Mouse (Mus musculus): ENCODE measurements around the gene 1700001O22Rik. TPM values are rescaled to one million over a fixed set of nuclear protein-coding genes. Genes with fewer than 3 reads are reported as not detected.

Gene 1700001O22Rik
- polyA plus RNA-seq (2012; rRNA removed) = 3.8 and 4.7 TPM in 2 replicates

DNA sequence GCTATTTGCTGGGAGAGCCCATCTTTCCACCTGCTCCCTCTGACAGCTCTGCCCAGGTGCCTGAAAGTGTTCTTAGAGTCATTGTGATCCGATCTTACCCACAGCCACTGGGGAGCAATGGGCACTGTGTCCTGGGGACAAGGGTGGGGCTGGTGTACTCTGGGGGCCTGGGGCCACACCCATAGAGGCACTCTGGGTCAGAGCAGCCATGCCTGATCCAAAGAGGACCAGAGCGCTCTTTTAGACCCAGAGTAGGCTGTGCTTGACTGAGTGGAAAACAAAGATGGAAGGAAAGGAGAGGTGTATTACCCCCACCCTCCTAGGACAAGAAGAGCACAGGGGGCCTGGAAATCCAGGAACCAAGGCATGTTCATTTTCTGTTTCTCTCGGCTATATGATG, at the start of gene 1700001O22Rik:
1700001O22Rik (minus strand) TSS at position 58 of the 400 bp plus-strand sequence.
- TF ChIP-seq POLR2A (IDR thresholded peaks at IDR 0.05; ENCODE audit: borderline replicate concordance, insufficient read depth, low read length) = no peak
- TF ChIP-seq CTCF (IDR thresholded peaks at IDR 0.05; ENCODE audit: borderline replicate concordance, insufficient read depth, low read depth, low read length) = no peak

GRCm38 (mm10) chr2:30852771-30853313, 49.4 kb upstream of the 1700001O22Rik start:
- Histone ChIP-seq H3K27ac (ENCODE audit: insufficient read depth, low read length) (no peak overlapping the region), H3K4me1 (ENCODE audit: control insufficient read depth, insufficient read depth, low read length) (no peaks in the 10 kb centered on the region), H3K4me3 (replicated peaks; ENCODE audit: insufficient read depth, low read depth, low read length) (no peak overlapping the region), H3K27me3 (ENCODE audit: control insufficient read depth, insufficient read depth, low read length) (no peaks in the 10 kb centered on the region)
- 31% methylated on average over 20 of the region's 20 CpGs for WGBS
- TF ChIP-seq POLR2A (IDR thresholded peaks at IDR 0.05; ENCODE audit: borderline replicate concordance, insufficient read depth, low read length) (no peak), CTCF (IDR thresholded peaks at IDR 0.05; ENCODE audit: borderline replicate concordance, insufficient read depth, low read depth, low read length) (no peak)
- DNase-seq = no peak

More for the DNA sequence above, at the start of gene 1700001O22Rik:
- Histone ChIP-seq H3K27ac (ENCODE audit: insufficient read depth, low read length) (no peak within 1 kb of the TSS), H3K27me3 (ENCODE audit: control insufficient read depth, insufficient read depth, low read length) (no peaks in the 10 kb centered on the region; the same call in 1 of the 2 replicates), H3K4me1 (ENCODE audit: control insufficient read depth, insufficient read depth, low read length) (peaks cover 5% of the 10 kb centered on the region; the same call in 1 of the 2 replicates), H3K4me3 (replicated peaks; ENCODE audit: insufficient read depth, low read depth, low read length) (no peak within 1 kb of the TSS)
- WGBS = 92% methylated on average over 3 of the region's 3 CpGs
- DNase-seq = no peak

DNA sequence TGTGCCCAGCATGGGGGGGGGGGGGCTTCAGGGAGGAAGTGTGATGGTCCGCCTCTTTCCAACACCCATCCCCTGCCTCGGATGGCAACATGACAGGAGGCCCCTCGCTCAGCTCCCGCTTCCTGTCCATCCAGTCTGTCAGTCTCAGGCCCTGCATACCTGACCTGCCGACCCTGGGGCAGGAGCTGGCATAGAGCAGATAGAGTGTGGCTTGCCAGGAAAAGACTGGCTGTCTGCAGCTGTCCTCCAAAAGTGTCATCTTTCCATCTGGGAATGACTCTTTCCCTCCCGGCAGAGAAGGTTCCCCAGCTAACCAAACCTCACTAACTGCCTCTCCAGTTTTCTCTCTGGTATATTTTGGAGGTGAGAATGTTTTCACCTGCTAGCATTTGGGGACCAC, 47.1 kb upstream of the 1700001O22Rik start:
- Histone ChIP-seq H3K4me3 (replicated peaks; ENCODE audit: insufficient read depth, low read depth, low read length) (no peak overlapping the region), H3K27ac (ENCODE audit: insufficient read depth, low read length) (no peak overlapping the region), H3K27me3 (ENCODE audit: control insufficient read depth, insufficient read depth, low read length) (no peaks in the 10 kb centered on the region; the same call in 1 of the 2 replicates), H3K4me1 (ENCODE audit: control insufficient read depth, insufficient read depth, low read length) (no peaks in the 10 kb centered on the region)
- WGBS = 22% methylated on average over 6 of the region's 6 CpGs
- no peak for DNase-seq
- TF ChIP-seq POLR2A (IDR thresholded peaks at IDR 0.05; ENCODE audit: borderline replicate concordance, insufficient read depth, low read length) (no peak), CTCF (IDR thresholded peaks at IDR 0.05; ENCODE audit: borderline replicate concordance, insufficient read depth, low read depth, low read length) (no peak)

- TF ChIP-seq CTCF (IDR thresholded peaks at IDR 0.05; ENCODE audit: borderline replicate concordance, insufficient read depth, low read depth, low read length) (no peak), POLR2A (IDR thresholded peaks at IDR 0.05; ENCODE audit: borderline replicate concordance, insufficient read depth, low read length) (no peak)
- Histone ChIP-seq H3K4me3 (replicated peaks; ENCODE audit: insufficient read depth, low read depth, low read length) (no peak overlapping the region), H3K27ac (ENCODE audit: insufficient read depth, low read length) (no peak overlapping the region), H3K4me1 (ENCODE audit: control insufficient read depth, insufficient read depth, low read length) (no peaks in the 10 kb centered on the region), H3K27me3 (ENCODE audit: control insufficient read depth, insufficient read depth, low read length) (peaks cover 6% of the 10 kb centered on the region; the same call in 1 of the 2 replicates)
- 55% methylated on average over 8 of the region's 8 CpGs for WGBS
- no peak for DNase-seq
Observed at GRCm38 (mm10) chr2:30848184-30848583, 44.7 kb upstream of the 1700001O22Rik start.

DNA sequence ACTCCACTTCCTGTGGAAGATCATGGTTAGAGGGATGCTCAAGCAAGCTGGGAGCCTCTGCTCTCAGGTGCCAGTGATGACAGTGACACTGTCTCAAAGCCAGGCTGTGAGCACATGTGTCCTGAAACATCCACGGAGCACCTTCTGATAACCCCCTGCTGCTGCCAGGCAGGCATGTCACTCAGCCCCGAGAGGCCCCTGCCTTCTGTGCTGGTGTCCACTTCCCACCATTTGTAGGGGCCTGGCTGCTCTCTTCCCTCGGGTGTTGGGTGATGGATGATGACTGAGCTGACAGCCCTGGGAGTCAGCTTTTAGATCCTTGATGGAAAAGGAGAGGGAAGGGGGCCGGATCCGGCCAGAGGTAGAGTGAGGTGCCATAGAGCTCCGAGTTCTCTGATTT, 43.3 kb upstream of the 1700001O22Rik start:
- TF ChIP-seq POLR2A (IDR thresholded peaks at IDR 0.05; ENCODE audit: borderline replicate concordance, insufficient read depth, low read length) (no peak), CTCF (IDR thresholded peaks at IDR 0.05; ENCODE audit: borderline replicate concordance, insufficient read depth, low read depth, low read length) (no peak)

GRCm38 (mm10) chr2:30846236-30846635, 42.8 kb upstream of the 1700001O22Rik start:
- TF ChIP-seq POLR2A (IDR thresholded peaks at IDR 0.05; ENCODE audit: borderline replicate concordance, insufficient read depth, low read length) (no peak), CTCF (IDR thresholded peaks at IDR 0.05; ENCODE audit: borderline replicate concordance, insufficient read depth, low read depth, low read length) (no peak)
- peaks cover 6% of the 10 kb centered on the region; the same call in 1 of the 2 replicates for H3K27me3 ChIP-seq (ENCODE audit: control insufficient read depth, insufficient read depth, low read length)
- no peaks in the 10 kb centered on the region for H3K4me1 ChIP-seq (ENCODE audit: control insufficient read depth, insufficient read depth, low read length)
- 86% methylated on average over 8 of the region's 8 CpGs for WGBS
- no peak for DNase-seq
- H3K27ac ChIP-seq (ENCODE audit: insufficient read depth, low read length) = no peak overlapping the region
- no peak overlapping the region for H3K4me3 ChIP-seq (replicated peaks; ENCODE audit: insufficient read depth, low read depth, low read length)

More for the DNA sequence above, 43.3 kb upstream of the 1700001O22Rik start:
- no peaks in the 10 kb centered on the region for H3K4me1 ChIP-seq (ENCODE audit: control insufficient read depth, insufficient read depth, low read length)
- 47% methylated on average over 6 of the region's 6 CpGs for WGBS
- peaks cover 6% of the 10 kb centered on the region; the same call in 1 of the 2 replicates for H3K27me3 ChIP-seq (ENCODE audit: control insufficient read depth, insufficient read depth, low read length)
- H3K27ac ChIP-seq (ENCODE audit: insufficient read depth, low read length) = no peak overlapping the region
- H3K4me3 ChIP-seq (replicated peaks; ENCODE audit: insufficient read depth, low read depth, low read length) = no peak overlapping the region
- DNase-seq = no peak

DNA sequence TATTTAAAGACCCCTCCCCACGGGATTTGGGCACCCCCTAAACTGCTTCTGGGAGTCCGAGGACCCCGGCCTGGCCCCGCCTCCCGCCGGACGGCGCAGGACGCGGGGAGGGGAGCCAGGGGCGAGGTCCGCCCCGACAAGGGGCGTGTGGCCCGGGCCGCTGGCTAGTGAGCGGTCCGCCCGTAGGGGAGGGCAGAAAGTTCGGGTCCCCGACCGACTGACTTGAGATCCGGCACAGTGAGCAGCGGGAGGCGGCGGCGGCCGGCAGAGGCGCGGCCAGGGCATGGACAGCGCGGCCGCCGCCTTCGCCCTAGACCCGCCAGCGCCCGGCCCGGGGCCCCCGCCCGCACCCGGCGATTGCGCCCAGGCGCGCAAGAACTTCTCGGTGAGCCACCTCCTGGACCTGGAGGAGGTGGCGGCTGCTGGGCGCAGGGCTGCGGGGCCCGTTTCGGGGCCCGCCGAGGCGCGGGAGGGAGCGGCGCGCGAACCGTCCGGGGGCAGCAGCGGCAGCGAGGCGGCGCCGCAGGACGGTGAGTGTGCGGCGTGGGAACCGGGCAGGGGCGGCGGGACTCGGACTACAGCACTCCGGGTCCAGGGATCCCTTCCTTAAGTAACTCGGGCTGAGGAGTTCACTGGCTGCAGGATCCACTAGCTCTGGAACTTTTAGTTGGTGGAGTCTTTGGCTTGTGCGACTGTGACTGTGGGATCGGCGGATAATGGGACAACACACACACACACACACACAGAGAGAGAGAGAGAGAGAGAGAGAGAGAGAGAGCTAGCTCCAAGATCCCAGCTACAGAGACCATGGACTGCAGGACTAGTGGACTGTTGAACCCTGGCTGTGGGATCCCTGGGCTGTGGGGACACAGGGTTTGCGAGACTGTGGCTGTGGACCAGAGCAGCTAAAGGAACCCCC, 42.0 kb upstream of the 1700001O22Rik start:
- no peaks in the 10 kb centered on the region for H3K4me1 ChIP-seq (ENCODE audit: control insufficient read depth, insufficient read depth, low read length)
- TF ChIP-seq POLR2A (IDR thresholded peaks at IDR 0.05; ENCODE audit: borderline replicate concordance, insufficient read depth, low read length) (no peak), CTCF (IDR thresholded peaks at IDR 0.05; ENCODE audit: borderline replicate concordance, insufficient read depth, low read depth, low read length) (no peak)
- no peak overlapping the region for H3K27ac ChIP-seq (ENCODE audit: insufficient read depth, low read length)
- no peak for DNase-seq
- peaks cover 6% of the 10 kb centered on the region; the same call in 1 of the 2 replicates for H3K27me3 ChIP-seq (ENCODE audit: control insufficient read depth, insufficient read depth, low read length)
- no peak overlapping the region for H3K4me3 ChIP-seq (replicated peaks; ENCODE audit: insufficient read depth, low read depth, low read length)
- 2% methylated on average over 73 of the region's 80 CpGs for WGBS
